Mouse (Mus musculus): ENCODE data around the gene Ccdc107. TPM values are rescaled to one million over a fixed set of nuclear protein-coding genes. Genes with fewer than 3 reads are reported as not detected.

Ccdc107 gene
- total and polyA plus RNA-seq, 3 experiments = 29.8 to 67.9 (median 33.8) TPM

DNA sequence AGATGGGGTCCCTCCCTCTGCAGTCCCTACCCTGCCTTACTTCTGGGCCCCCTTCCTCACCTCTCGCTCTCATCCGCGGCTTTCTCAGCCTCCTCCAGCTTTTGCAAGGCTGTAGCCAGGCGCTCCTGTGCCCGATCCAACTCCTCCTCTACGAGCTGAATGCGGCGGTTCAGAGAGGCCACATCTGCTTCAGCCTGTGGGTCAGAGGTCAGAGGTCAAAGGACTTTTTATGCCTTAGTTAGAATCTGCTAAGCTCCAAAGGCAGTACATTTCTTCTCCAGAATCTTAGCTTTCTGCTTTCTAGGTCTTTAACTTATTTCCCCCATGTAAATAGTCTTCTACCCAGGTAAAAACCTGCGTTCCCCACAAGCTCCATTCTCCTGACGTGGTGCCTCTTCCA is 26.9 kb downstream of the Ccdc107 start:
- peak in 1 of 2 experiments; percentile 16 for DNase-seq
- WGBS = 45% methylated on average over 10 of the region's 10 CpGs
- Histone ChIP-seq H3K4me1 (ENCODE audit: control insufficient read depth, insufficient read depth, low read length) (no peaks in the 10 kb centered on the region; the same call in 1 of the 2 replicates), H3K27me3 (ENCODE audit: control insufficient read depth, insufficient read depth, low read length) (no peaks in the 10 kb centered on the region), H3K79me2 (replicated peaks; ENCODE audit: control insufficient read depth, insufficient read depth, low read length) (no peaks in the 10 kb centered on the region), H3K27ac (no peak overlapping the region; the same call in 1 of the 2 replicates), H3K9ac (ENCODE audit: low read depth, low read length) (no peak overlapping the region), H3K36me3 (ENCODE audit: control insufficient read depth, insufficient read depth, low read length) (no peaks in the 10 kb centered on the region), H3K4me3 (peak overlapping the region; percentile 15; the same call in 1 of the 2 replicates)
- intact Hi-C loops (cut with DNase I) = no loop called here
- TF ChIP-seq POLR2A (IDR thresholded peaks at IDR 0.05; ENCODE audit: insufficient read depth, low read depth, low read length) = no peak
- TF ChIP-seq EP300 (IDR thresholded peaks at IDR 0.05; ENCODE audit: insufficient read depth, low read depth, low read length) = no peak
- TF ChIP-seq CTCF (IDR thresholded peaks at IDR 0.05) = no peak

DNA sequence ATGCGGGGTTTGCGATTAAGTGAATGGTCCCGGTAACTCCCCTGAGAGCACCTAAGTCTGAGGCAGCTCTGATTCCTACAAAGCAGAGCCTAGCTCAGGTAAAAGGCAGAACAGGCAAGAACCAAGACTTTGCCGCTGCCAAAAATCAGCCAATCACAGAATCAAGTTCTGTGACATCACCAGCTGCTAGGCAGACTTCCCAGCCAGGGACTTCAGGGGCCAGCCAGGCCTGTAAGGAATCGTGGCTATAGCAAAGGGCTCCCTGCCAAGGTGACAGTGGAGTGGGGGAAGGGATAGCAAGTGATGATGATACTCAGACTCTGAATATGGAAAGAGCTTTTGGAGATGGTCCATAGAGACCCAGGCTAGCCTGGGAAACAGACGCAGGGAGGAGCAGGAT is 27.3 kb downstream of the Ccdc107 start:
- TF ChIP-seq EP300 (IDR thresholded peaks at IDR 0.05; ENCODE audit: insufficient read depth, low read depth, low read length) = no peak
- TF ChIP-seq POLR2A (IDR thresholded peaks at IDR 0.05; ENCODE audit: insufficient read depth, low read depth, low read length) = no peak
- Histone ChIP-seq H3K36me3 (ENCODE audit: control insufficient read depth, insufficient read depth, low read length) (no peaks in the 10 kb centered on the region), H3K4me3 (peak overlapping the region; percentile 15; the same call in 1 of the 2 replicates)

DNA sequence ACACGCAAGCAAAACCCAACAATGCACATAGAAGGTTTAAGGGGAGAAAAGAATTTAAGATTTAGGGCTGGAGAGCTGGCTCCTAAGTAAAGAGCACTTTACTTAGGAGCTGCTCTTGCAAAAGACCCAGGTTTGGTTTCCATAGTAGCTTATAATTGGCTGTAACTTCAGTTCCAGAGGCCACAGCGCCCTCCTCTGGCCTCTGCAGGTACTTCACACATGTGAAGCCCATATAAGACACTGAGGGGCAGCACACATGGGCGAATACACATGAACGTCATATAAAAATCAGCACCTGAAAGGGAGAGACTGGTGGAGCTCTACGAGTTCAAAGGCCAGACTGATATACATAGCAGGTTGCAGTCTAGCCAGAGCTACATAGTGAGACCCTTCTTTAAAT is 35.2 kb downstream of the Ccdc107 start:
- intact Hi-C loops (cut with DNase I) = loop anchor here (2.0 kb wide), 1 partner anchor 85 kb away; no protein-coding TSS in a partner anchor
- H3K27ac ChIP-seq = no peak overlapping the region
- no peak overlapping the region for H3K9ac ChIP-seq (ENCODE audit: low read depth, low read length)
- TF ChIP-seq CTCF (IDR thresholded peaks at IDR 0.05) (peak; percentile 54), EP300 (IDR thresholded peaks at IDR 0.05; ENCODE audit: insufficient read depth, low read depth, low read length) (no peak), POLR2A (IDR thresholded peaks at IDR 0.05; ENCODE audit: insufficient read depth, low read depth, low read length) (no peak)
- no peaks in the 10 kb centered on the region for H3K27me3 ChIP-seq (ENCODE audit: control insufficient read depth, insufficient read depth, low read length)
- no peaks in the 10 kb centered on the region for H3K79me2 ChIP-seq (replicated peaks; ENCODE audit: control insufficient read depth, insufficient read depth, low read length)
- no peak overlapping the region for H3K4me3 ChIP-seq
- H3K4me1 ChIP-seq (ENCODE audit: control insufficient read depth, insufficient read depth, low read length) = peaks cover 3% of the 10 kb centered on the region; the same call in 1 of the 2 replicates
- H3K36me3 ChIP-seq (ENCODE audit: control insufficient read depth, insufficient read depth, low read length) = no peaks in the 10 kb centered on the region
- WGBS = 70% methylated on average over 5 of the region's 5 CpGs
- DNase-seq = peak in 1 of 2 experiments; percentile 18

More for the DNA sequence above, 27.3 kb downstream of the Ccdc107 start:
- no peak overlapping the region for H3K9ac ChIP-seq (ENCODE audit: low read depth, low read length)
- H3K27me3 ChIP-seq (ENCODE audit: control insufficient read depth, insufficient read depth, low read length) = no peaks in the 10 kb centered on the region
- H3K4me1 ChIP-seq (ENCODE audit: control insufficient read depth, insufficient read depth, low read length) = no peaks in the 10 kb centered on the region; the same call in 1 of the 2 replicates
- intact Hi-C loops (cut with DNase I) = no loop called here
- 18% methylated on average over 6 of the region's 6 CpGs for WGBS
- no peaks in the 10 kb centered on the region for H3K79me2 ChIP-seq (replicated peaks; ENCODE audit: control insufficient read depth, insufficient read depth, low read length)
- peak overlapping the region; percentile 56 for H3K27ac ChIP-seq
- peak; percentile 88 to 92 for DNase-seq

DNA sequence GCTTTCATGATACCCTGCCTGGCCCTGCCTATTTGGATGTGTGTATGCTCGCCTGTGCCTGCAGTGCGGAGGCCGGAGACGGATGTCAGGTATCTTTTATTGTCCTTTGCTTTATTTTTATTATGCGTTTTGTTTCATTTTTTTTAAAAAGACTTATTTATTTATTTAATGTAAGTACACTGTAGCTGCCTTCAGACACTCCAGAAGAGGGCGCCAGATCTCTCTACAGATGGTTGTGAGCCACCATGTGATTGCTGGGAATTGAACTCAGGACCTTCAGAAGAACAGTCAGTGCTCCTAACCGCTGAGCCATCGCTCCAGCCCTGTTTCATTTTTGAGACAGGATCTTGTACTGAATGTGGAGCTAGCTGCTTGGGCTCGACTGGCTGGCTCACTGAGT is 35.8 kb downstream of the Ccdc107 start:
- WGBS = 87% methylated on average over 9 of the region's 9 CpGs
- no peak overlapping the region for H3K4me3 ChIP-seq
- TF ChIP-seq POLR2A (IDR thresholded peaks at IDR 0.05; ENCODE audit: insufficient read depth, low read depth, low read length) = no peak
- peak; percentile 48 for TF ChIP-seq CTCF (IDR thresholded peaks at IDR 0.05)
- peak in 1 of 2 experiments; percentile 16 for DNase-seq
- H3K79me2 ChIP-seq (replicated peaks; ENCODE audit: control insufficient read depth, insufficient read depth, low read length) = no peaks in the 10 kb centered on the region
- no peaks in the 10 kb centered on the region for H3K27me3 ChIP-seq (ENCODE audit: control insufficient read depth, insufficient read depth, low read length)
- intact Hi-C loops (cut with DNase I) = no loop called here
- no peaks in the 10 kb centered on the region for H3K36me3 ChIP-seq (ENCODE audit: control insufficient read depth, insufficient read depth, low read length)
- H3K9ac ChIP-seq (ENCODE audit: low read depth, low read length) = no peak overlapping the region
- peaks cover 3% of the 10 kb centered on the region; the same call in 1 of the 2 replicates for H3K4me1 ChIP-seq (ENCODE audit: control insufficient read depth, insufficient read depth, low read length)
- H3K27ac ChIP-seq = no peak overlapping the region

DNA sequence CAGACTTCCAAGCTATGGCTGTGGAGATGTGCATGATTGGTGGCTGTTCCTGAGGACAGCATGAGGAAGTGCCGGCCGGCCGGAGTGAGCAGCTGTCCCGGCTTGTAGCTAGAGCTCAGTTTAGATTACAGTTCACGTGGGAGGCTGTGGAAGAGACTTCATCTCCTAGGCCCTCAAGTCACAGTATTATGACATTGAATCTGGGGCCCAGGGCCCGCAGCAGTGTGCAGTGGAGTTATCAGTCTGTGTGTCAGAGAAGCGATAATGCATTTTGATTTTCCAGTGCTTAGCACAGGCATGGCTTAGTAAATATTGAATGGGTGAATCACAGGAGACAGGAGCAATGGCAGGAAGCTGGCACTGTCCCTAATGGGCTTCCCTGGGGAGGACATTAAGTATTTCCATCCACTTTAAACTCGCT is 37.4 kb downstream of the Ccdc107 start:
- Histone ChIP-seq H3K36me3 (ENCODE audit: control insufficient read depth, insufficient read depth, low read length) (no peaks in the 10 kb centered on the region), H3K9ac (ENCODE audit: low read depth, low read length) (no peak overlapping the region), H3K27me3 (ENCODE audit: control insufficient read depth, insufficient read depth, low read length) (no peaks in the 10 kb centered on the region), H3K4me1 (ENCODE audit: control insufficient read depth, insufficient read depth, low read length) (peaks cover 3% of the 10 kb centered on the region; the same call in 1 of the 2 replicates), H3K27ac (no peak overlapping the region), H3K4me3 (no peak overlapping the region), H3K79me2 (replicated peaks; ENCODE audit: control insufficient read depth, insufficient read depth, low read length) (no peaks in the 10 kb centered on the region)
- no peak for TF ChIP-seq CTCF (IDR thresholded peaks at IDR 0.05)
- no peak for TF ChIP-seq POLR2A (IDR thresholded peaks at IDR 0.05; ENCODE audit: insufficient read depth, low read depth, low read length)
- TF ChIP-seq EP300 (IDR thresholded peaks at IDR 0.05; ENCODE audit: insufficient read depth, low read depth, low read length) = no peak
- intact Hi-C loops (cut with DNase I) = loop anchor here (5.0 kb wide), 1 partner anchor 42 kb away; no protein-coding TSS in a partner anchor
- WGBS = 15% methylated on average over 8 of the region's 8 CpGs
- no peak for DNase-seq

DNA sequence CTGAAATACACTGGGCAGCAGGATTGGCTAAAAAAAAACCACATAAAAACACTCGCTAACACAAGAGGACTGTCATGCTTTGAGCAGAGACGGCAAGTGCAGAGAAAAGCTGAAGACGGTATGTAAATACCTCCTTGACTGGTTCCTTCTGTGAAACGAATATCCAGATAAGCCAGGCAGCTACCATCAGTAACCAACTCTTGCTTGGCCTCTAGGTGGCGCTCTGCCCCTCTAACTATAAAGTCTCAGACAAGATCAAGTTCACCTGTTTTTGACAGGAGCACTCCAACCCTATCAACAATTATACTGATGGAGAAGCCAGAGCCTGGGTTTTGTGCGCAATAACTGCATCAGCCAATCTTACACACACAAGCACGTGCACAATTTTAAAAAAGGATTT is 37.9 kb downstream of the Ccdc107 start:
- Histone ChIP-seq H3K9ac (ENCODE audit: low read depth, low read length) (no peak overlapping the region), H3K27me3 (ENCODE audit: control insufficient read depth, insufficient read depth, low read length) (no peaks in the 10 kb centered on the region), H3K27ac (no peak overlapping the region), H3K4me1 (ENCODE audit: control insufficient read depth, insufficient read depth, low read length) (peaks cover 3% of the 10 kb centered on the region; the same call in 1 of the 2 replicates), H3K4me3 (no peak overlapping the region), H3K36me3 (ENCODE audit: control insufficient read depth, insufficient read depth, low read length) (no peaks in the 10 kb centered on the region), H3K79me2 (replicated peaks; ENCODE audit: control insufficient read depth, insufficient read depth, low read length) (no peaks in the 10 kb centered on the region)
- intact Hi-C loops (cut with DNase I) = loop anchor here (5.0 kb wide), 1 partner anchor 42 kb away; no protein-coding TSS in a partner anchor
- TF ChIP-seq CTCF (IDR thresholded peaks at IDR 0.05) (peak; percentile 92), EP300 (IDR thresholded peaks at IDR 0.05; ENCODE audit: insufficient read depth, low read depth, low read length) (0 out of 2 replicates have a peak, but pooled peaks have one; percentile 53), POLR2A (IDR thresholded peaks at IDR 0.05; ENCODE audit: insufficient read depth, low read depth, low read length) (0 out of 2 replicates have a peak, but pooled peaks have one; percentile 12)
- 20% methylated on average over 7 of the region's 7 CpGs for WGBS
- peak; percentile 72 to 80 for DNase-seq
